Mouse (Mus musculus) ES-Bruce4 (cell line): ENCODE data around the gene Hist1h1d. TPM values are rescaled to one million over a fixed set of nuclear protein-coding genes. Genes with fewer than 3 reads are reported as not detected.
"Not testable (repeated sequence)": the region's sequence is repeated elsewhere in the genome, so short reads cannot be mapped to it uniquely, and the experiment has no call there.

Experiments
- H3K27ac ChIP-seq: 2 replicates; pipeline ENCODE4 v1.5.1; 2012; ENCODE audit warnings: low read length, inconsistent platforms; ENCODE audit not compliant: insufficient read depth
- H3K27me3 ChIP-seq: 2 replicates; pipeline ENCODE4 v1.6.1; 2012; ENCODE audit warnings: mild to moderate bottlenecking, low read length, inconsistent platforms; ENCODE audit not compliant: control insufficient read depth, poor library complexity, insufficient read depth, severe bottlenecking
- H3K36me3 ChIP-seq: 2 replicates; pipeline ENCODE4 v1.6.1; 2012; ENCODE audit warnings: inconsistent platforms, mild to moderate bottlenecking, low read length, moderate library complexity; ENCODE audit not compliant: control insufficient read depth, poor library complexity, insufficient read depth, severe bottlenecking
- H3K4me1 ChIP-seq: one replicate; pipeline ENCODE4 v1.8.1; 2011; ENCODE audit warnings: low read length; ENCODE audit not compliant: control insufficient read depth, insufficient read depth
- H3K4me3 ChIP-seq: 2 replicates; pipeline ENCODE4 v1.5.1; 2011; ENCODE audit warnings: low read depth, mild to moderate bottlenecking, low read length
- H3K9ac ChIP-seq: 2 replicates; pipeline ENCODE4 v1.6.1; 2012; ENCODE audit warnings: low read depth, mild to moderate bottlenecking, inconsistent platforms; ENCODE audit not compliant: poor library complexity, severe bottlenecking
- H3K9me3 ChIP-seq: replicated peaks from 2 replicates; pipeline ENCODE4 v1.6.1; 2012; ENCODE audit warnings: mild to moderate bottlenecking, low read length, inconsistent platforms; ENCODE audit not compliant: control insufficient read depth, poor library complexity, insufficient read depth, severe bottlenecking
- CTCF ChIP-seq: IDR thresholded peaks from one replicate; pipeline ENCODE4 v1.8.1; 2011; ENCODE audit warnings: low read depth, low read length
- EP300 ChIP-seq: IDR thresholded peaks from 2 replicates; pipeline ENCODE4 v1.6.1; 2011; ENCODE audit warnings: low read depth, low read length; ENCODE audit not compliant: insufficient read depth
- POLR2A ChIP-seq: IDR thresholded peaks from one replicate; pipeline ENCODE4 v1.8.1; 2011; ENCODE audit warnings: low read length; ENCODE audit not compliant: insufficient read depth
- polyA plus RNA-seq: library from polyadenylated mRNA; stranded (reverse); fragments of >200 nt; gene quantifications from 2 replicates; pipeline ENCODE4 v1.2.4, GENCODE M21; 2011; ENCODE audit warnings: low read depth; ENCODE audit not compliant: missing spikeins, insufficient read depth, insufficient read length

Hist1h1d gene
- polyA plus RNA-seq, 1 experiment = 1.6 TPM

DNA sequence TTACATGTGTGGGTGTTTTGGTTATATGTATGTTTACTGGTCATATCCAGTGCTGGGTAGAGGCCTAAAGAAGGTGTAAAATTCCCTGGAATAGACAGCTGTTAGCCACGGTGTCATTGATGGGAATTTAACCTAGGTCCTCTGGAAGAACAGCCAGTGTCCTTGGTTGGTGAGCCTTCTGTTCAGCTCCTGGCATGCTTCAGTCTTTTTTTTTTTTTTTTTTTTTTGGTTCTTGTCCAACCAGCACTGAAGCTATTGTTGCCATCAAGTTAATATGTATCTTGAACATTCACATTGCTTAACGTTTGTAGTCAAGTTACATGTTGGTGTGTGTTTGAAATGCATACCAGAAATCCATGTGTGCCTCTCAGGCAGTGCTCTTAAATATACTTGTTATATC is 11.4 kb downstream of the Hist1h1d start:
- no peaks in the 10 kb centered on the region for H3K27me3 ChIP-seq
- TF ChIP-seq POLR2A = no peak
- H3K4me1 ChIP-seq = no peaks in the 10 kb centered on the region
- no peaks in the 10 kb centered on the region for H3K9me3 ChIP-seq
- 0 out of 2 replicates have a peak overlapping the region, but pooled peaks have one; percentile 97 for H3K9ac ChIP-seq
- H3K4me3 ChIP-seq = no peak overlapping the region
- no peaks in the 10 kb centered on the region for H3K36me3 ChIP-seq
- no peak overlapping the region for H3K27ac ChIP-seq

DNA sequence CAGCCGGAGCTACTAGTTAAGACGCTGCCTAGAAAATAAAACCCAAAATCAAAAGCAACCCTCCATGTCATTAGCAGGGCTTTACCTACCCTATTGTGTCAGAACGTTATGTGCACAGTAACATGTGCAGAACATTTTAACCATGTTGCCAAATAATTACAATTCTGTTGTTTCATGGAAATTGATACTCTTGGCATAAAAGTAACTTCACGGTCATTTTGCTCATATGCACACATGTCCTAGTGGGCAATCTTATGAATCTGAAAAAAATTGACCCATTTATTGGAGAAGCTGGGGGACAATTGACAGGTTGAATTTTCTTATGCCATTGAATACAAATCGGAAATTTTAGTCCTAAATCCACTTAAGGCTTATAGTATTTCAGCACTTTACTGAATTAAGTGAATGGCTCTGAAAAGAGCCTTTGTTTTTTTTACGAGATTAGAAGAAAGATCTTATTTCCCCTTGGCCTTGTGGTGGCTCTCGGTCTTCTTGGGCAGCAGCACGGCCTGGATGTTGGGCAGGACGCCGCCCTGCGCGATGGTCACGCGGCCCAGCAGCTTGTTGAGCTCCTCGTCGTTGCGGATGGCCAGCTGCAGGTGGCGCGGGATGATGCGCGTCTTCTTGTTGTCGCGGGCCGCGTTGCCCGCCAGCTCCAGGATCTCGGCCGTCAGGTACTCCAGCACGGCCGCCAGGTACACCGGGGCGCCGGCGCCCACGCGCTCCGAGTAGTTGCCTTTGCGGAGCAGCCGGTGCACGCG is 17.4 kb downstream of the Hist1h1d start:
- TF ChIP-seq POLR2A = peak; percentile 57
- Histone ChIP-seq H3K27ac (peak overlapping the region; percentile 93), H3K9ac (peak overlapping the region; percentile 87), H3K4me3 (peak overlapping the region; percentile 60)
- not testable (repeated sequence) for H3K36me3 ChIP-seq, H3K27me3 ChIP-seq, H3K9me3 ChIP-seq, H3K4me1 ChIP-seq

DNA sequence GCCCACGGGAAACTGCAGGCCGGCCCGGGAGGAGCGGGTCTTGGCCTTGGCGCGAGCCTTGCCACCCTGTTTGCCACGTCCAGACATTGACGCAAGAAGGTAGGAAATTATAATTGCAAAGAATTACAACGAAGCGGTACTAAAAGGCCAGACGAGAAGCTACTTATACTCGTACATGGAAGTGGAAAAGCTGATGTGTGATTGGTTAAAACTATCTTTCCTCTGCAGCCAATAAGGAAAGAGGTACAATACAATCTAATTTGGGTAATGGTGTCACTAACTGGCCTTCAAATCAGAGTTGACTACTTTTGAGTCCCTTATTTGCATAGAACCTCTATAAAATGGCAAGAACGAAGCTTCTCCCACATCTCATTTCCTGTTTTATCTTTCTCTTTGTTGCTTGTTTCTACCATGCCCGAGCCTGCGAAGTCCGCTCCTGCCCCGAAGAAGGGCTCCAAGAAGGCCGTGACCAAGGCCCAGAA is 18.0 kb downstream of the Hist1h1d start, which contains the start of the genes Hist1h2ae and Hist1h2bg:
TSS of gene Hist1h2ae (minus strand) at position 199 of the 482 bp plus-strand sequence.
TSS of gene Hist1h2bg (plus strand) at position 375 of the 482 bp plus-strand sequence.
- Histone ChIP-seq H3K9me3 (no peaks in the 10 kb centered on the region), H3K9ac (peak within 1 kb of the TSS; percentile 96), H3K36me3 (no peaks in the 10 kb centered on the region), H3K27ac (peak within 1 kb of the TSS; percentile 93), H3K4me3 (peak within 1 kb of the TSS; percentile 78), H3K4me1 (no peaks in the 10 kb centered on the region), H3K27me3 (no peaks in the 10 kb centered on the region)
- TF ChIP-seq EP300 = no peak
- TF ChIP-seq POLR2A = no peak
- no peak for TF ChIP-seq CTCF

DNA sequence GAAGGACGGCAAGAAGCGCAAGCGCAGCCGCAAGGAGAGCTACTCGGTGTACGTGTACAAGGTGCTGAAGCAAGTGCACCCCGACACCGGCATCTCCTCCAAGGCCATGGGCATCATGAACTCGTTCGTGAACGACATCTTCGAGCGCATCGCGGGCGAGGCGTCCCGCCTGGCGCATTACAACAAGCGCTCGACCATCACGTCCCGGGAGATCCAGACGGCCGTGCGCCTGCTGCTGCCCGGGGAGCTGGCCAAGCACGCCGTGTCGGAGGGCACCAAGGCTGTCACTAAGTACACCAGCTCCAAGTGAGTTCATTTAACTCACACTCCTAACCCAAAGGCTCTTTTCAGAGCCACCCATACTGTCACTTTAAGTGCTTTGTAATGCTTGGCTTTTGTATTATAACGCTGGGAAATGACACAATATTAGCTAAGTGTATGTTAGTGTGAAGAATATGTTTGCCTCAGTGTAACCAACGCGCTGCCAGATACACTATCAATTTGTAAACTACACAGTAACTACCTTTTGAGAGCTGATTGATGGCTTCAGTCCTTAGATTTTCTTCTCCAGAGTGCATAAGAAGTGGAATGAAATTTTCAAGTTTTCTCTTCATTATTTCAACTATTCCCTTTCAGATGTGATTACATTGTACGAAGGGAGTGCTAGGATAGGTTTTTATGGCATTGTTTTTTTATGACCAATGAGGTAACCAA is 18.6 kb downstream of the Hist1h1d start:
- Histone ChIP-seq H3K27ac (peak overlapping the region; percentile 86), H3K9ac (peak overlapping the region; percentile 96), H3K4me3 (peak overlapping the region; percentile 78)
- not testable (repeated sequence) for H3K9me3 ChIP-seq, H3K27me3 ChIP-seq, H3K36me3 ChIP-seq, H3K4me1 ChIP-seq
- TF ChIP-seq POLR2A = peak; percentile 95

DNA sequence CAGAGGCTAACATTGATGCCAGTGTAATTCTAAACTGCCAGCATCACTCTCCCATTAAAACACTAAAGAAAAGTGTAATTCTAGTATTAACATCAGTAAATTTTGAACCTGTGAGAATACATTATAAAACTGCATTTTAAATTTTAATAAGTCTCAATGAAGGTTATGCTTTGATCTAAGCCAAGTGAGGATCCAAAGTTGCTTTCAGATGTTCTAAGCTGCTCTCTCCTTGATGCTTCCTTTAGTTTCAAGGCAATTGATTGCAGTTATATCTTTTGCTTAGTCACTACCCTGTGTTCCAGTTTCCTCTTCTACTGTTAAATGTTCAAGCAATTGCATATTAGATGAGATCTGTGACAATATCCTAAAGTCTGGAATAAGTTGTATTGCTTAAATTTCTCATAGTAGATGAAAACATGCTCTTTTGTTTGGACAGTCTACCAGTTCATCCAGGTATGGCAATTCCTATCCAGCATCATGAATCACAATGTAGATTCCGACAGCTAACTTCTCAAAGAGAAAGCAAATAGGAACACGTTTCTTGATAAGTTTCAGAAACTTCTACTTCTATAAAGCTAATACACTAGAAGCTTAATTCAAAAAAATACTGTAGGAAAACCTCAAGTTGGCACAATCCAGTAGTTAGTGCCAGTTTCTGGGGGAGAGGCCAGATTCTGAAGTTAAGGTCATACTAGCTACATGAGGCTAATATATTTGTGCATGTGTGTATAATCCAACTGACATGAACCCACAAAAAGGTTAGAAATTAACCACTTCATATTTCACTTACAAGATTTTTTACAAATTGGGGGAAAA is 19.4 kb downstream of the Hist1h1d start:
- peak overlapping the region; percentile 96 for H3K9ac ChIP-seq
- H3K4me3 ChIP-seq = no peak overlapping the region
- H3K4me1 ChIP-seq = no peaks in the 10 kb centered on the region
- no peaks in the 10 kb centered on the region for H3K9me3 ChIP-seq
- no peaks in the 10 kb centered on the region for H3K36me3 ChIP-seq
- no peaks in the 10 kb centered on the region for H3K27me3 ChIP-seq
- H3K27ac ChIP-seq = peak overlapping the region; percentile 44
- TF ChIP-seq POLR2A = no peak
- no peak for TF ChIP-seq EP300
- TF ChIP-seq CTCF = no peak

DNA sequence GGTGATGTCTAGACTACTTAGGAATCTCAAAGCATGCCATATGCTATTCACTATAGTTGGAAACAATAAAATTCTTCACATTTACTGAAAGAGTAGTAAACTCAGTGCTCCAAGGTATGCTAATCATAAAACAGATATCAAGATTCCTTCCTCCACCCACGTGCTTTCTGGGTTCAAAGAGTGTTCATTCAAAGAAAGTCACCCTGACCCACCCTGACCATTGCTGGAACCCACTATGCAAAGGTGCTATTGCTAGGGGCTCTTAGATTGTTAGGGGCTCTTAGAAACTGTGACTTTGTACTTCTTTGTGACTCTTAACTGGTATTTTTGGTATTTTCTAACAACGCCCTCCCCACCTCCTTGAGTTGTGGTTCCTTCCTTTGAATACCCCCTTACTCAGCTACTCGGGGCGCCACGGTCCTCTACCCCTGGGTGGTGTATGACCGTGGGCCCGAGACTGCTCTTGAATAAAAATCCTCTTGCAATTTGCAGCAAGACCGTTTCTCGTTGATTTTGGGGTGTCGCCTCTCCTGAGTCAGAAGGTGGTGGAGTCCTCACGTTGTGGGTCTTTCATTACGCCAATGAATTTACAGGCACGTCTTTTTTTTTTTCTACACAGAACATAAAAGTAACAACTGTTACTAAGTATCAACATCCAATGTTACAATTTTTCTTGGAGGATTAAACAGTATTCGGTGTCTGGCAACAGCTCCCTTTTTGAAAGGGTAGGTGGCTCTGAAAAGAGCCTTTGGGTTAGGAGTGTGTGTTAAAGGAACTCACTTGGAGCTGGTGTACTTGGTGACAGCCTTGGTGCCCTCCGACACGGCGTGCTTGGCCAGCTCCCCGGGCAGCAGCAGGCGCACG is 20.2 kb downstream of the Hist1h1d start:
- H3K4me1 ChIP-seq, H3K27me3 ChIP-seq, H3K36me3 ChIP-seq, H3K9me3 ChIP-seq: not testable (repeated sequence)
- Histone ChIP-seq H3K27ac (peak overlapping the region; percentile 97), H3K4me3 (peak overlapping the region; percentile 72), H3K9ac (peak overlapping the region; percentile 96)

DNA sequence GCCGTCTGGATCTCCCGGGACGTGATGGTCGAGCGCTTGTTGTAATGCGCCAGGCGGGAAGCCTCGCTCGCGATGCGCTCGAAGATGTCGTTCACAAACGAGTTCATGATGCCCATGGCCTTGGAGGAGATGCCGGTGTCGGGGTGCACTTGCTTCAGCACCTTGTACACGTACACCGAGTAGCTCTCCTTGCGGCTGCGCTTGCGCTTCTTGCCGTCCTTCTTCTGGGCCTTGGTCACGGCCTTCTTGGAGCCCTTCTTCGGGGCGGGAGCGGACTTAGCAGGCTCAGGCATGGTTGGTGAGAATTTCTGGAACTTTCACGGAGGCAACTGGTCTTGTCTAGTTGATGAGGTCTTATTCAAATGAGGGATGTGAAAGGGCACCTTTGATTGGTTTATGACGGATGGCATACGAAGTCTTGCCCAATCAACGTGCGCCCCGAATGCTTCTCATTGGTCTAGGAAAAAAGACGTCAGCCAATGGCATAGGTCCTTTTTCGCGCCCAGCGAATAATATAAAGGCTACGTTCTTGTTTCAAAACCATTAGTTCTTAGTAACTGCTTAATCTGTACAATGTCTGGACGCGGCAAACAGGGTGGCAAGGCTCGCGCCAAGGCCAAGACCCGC is 20.9 kb downstream of the Hist1h1d start, which contains the start of the genes Hist1h2bf and Hist1h2ad:
TSS of gene Hist1h2bf (minus strand) at position 299 of the 627 bp plus-strand sequence.
TSS of gene Hist1h2ad (plus strand) at position 484 of the 627 bp plus-strand sequence.
- Histone ChIP-seq H3K4me3 (peak within 1 kb of the TSS; percentile 72), H3K9ac (peak within 1 kb of the TSS; percentile 96), H3K27ac (peak within 1 kb of the TSS; percentile 97)
- H3K36me3 ChIP-seq, H3K4me1 ChIP-seq, H3K27me3 ChIP-seq, H3K9me3 ChIP-seq: not testable (repeated sequence)
